16 mouse cellular contexts compared by ENCODE assay signal in the genomic region with DNA sequence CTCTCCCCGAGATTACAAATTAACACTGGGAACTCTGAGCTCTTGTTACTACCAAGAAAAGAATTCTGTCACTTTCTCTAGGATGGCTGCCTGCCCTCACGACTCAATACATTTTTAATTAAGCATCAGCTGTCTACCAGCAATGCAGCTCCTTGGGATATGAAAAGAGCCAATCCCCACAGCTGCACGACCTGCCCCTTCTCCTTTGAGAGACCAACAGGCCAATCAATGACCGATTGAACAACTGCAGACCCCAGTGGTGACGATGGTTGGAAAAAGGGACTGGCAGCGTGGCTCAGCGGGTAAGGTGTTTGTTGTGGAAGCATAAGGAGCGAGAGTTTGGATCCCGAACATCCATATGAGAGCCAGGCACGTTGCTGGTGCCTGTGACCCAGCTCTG.
DNase-seq lines count a peak whose midpoint lies in the region; ATAC-seq lines count a peak whose summit lies in the region.
"Had no signal": no experiment of that assay in that cellular context is flagged by ENCODE, and none has a peak within 500 bp of the region (broad histone marks: within the 10 kb centered on the region; RNA-seq: fewer than 3 reads in every experiment).

No protein-coding gene starts in this region.

- H3K36me3 ChIP-seq in neural tube, embryonic 11.5 days (ENCODE audit: control insufficient read depth, insufficient read depth, low read length) = no peaks in the 10 kb centered on the region
- H3K36me3 ChIP-seq in hindbrain, embryonic 13.5 days = no peaks in the 10 kb centered on the region
- no peaks in the 10 kb centered on the region for H3K36me3 ChIP-seq in midbrain, embryonic 15.5 days (replicated peaks)
- H3K36me3 ChIP-seq: embryonic facial prominence, embryonic 15.5 days had no signal

- H3K9me3 ChIP-seq in neural tube, embryonic 11.5 days (ENCODE audit: control insufficient read depth, low read length) = no peaks in the 10 kb centered on the region
- no peaks in the 10 kb centered on the region for H3K9me3 ChIP-seq in hindbrain, embryonic 13.5 days
- no peaks in the 10 kb centered on the region for H3K9me3 ChIP-seq in midbrain, embryonic 15.5 days
- H3K9me3 ChIP-seq: embryonic facial prominence, embryonic 15.5 days had no signal

- H3K4me3 ChIP-seq in neural tube, embryonic 11.5 days (ENCODE audit: low read depth, low read length) = no peak overlapping the region
- H3K4me3 ChIP-seq in hindbrain, embryonic 13.5 days = no peak overlapping the region
- H3K4me3 ChIP-seq in midbrain, embryonic 15.5 days = no peak overlapping the region
- H3K4me3 ChIP-seq: embryonic facial prominence, embryonic 15.5 days had no signal

- H3K27me3 ChIP-seq in neural tube, embryonic 11.5 days (ENCODE audit: control insufficient read depth, insufficient read depth, low read length) = no peaks in the 10 kb centered on the region
- no peaks in the 10 kb centered on the region for H3K27me3 ChIP-seq in hindbrain, embryonic 13.5 days
- no peaks in the 10 kb centered on the region for H3K27me3 ChIP-seq in midbrain, embryonic 15.5 days (replicated peaks)
- H3K27me3 ChIP-seq: embryonic facial prominence, embryonic 15.5 days had no signal

- peaks cover 6% of the 10 kb centered on the region; the same call in 1 of the 2 replicates for H3K4me1 ChIP-seq in neural tube, embryonic 11.5 days (ENCODE audit: control insufficient read depth, insufficient read depth, low read length)
- peaks cover 46% of the 10 kb centered on the region for H3K4me1 ChIP-seq in hindbrain, embryonic 13.5 days (replicated peaks)
- H3K4me1 ChIP-seq in midbrain, embryonic 15.5 days = peaks cover 22% of the 10 kb centered on the region

- ATAC-seq in neural tube, embryonic 11.5 days (ENCODE audit: insufficient read depth, low FRiP score, low TSS enrichment) = no peak
- no peak for ATAC-seq in hindbrain, embryonic 13.5 days (ENCODE audit: low FRiP score)
- ATAC-seq in midbrain, embryonic 15.5 days (replicated peaks) = no peak

- no peak overlapping the region for H3K9ac ChIP-seq in neural tube, embryonic 11.5 days (ENCODE audit: low read length)
- 0 out of 2 replicates have a peak overlapping the region, but pooled peaks have one; percentile 0 for H3K9ac ChIP-seq in hindbrain, embryonic 13.5 days
- H3K9ac ChIP-seq in midbrain, embryonic 15.5 days = no peak overlapping the region
- H3K9ac ChIP-seq: embryonic facial prominence, embryonic 15.5 days; liver, embryonic 14.5 days had no signal

- peak overlapping the region; percentile 58 for H3K27ac ChIP-seq in neural tube, embryonic 11.5 days (ENCODE audit: low read depth, low read length)
- H3K27ac ChIP-seq in hindbrain, embryonic 13.5 days = peak overlapping the region; percentile 86
- H3K27ac ChIP-seq in midbrain, embryonic 15.5 days = peak overlapping the region; percentile 63
- H3K27ac ChIP-seq: embryonic facial prominence, embryonic 15.5 days; liver, embryonic 14.5 days; stomach, postnatal 0 days had no signal

- H3K4me2 ChIP-seq in neural tube, embryonic 11.5 days (ENCODE audit: low read depth) = no peak overlapping the region
- H3K4me2 ChIP-seq in hindbrain, embryonic 13.5 days = no peak overlapping the region
- no peak overlapping the region for H3K4me2 ChIP-seq in midbrain, embryonic 15.5 days
- H3K4me2 ChIP-seq: embryonic facial prominence, embryonic 15.5 days had no signal

- WGBS in neural tube, embryonic 11.5 days = 63% methylated on average over 10 of the region's 10 CpGs
- WGBS in hindbrain, embryonic 13.5 days = 21% methylated on average over 10 of the region's 10 CpGs
- WGBS in midbrain, embryonic 15.5 days = 24% methylated on average over 10 of the region's 10 CpGs

- DNase-seq in neural tube, embryonic 11.5 days (ENCODE audit: low spot score) = no peak
- DNase-seq in neural tube, embryonic 10.5 days (ENCODE audit: extremely low spot score, low spot score) = no peak
- no peak for DNase-seq in T-cell, adult 2 months (ENCODE audit: low spot score)
- no peak for DNase-seq in right cerebral cortex, postnatal 14 days
- no peak for DNase-seq in thymus, postnatal 36 days
- DNase-seq in cerebellum, adult 9-11 months = no peak
- DNase-seq: adrenal gland, postnatal 10 days; cerebellum, postnatal 36 days; kidney, postnatal 25 days; lung, postnatal 14 days; spleen, adult 18-20 months had no signal
